Mouse (Mus musculus): ENCODE results near the gene Tmem184b. TPM values are rescaled to one million over a fixed set of nuclear protein-coding genes. Genes with fewer than 3 reads are reported as not detected.
A peak's percentile ranks its signal among the peaks of the same experiment; 100 is the strongest.

The Tmem184b gene
- total and polyA plus RNA-seq, 3 experiments: 7.1 to 42.7 (median 21.1) TPM

GRCm38 (mm10) chr15:79330521-79330920 lies 72.8 kb downstream of the Tmem184b start:
- H3K9me3 ChIP-seq (replicated peaks; ENCODE audit: low read length): no peaks in the 10 kb centered on the region
- dilution Hi-C loops (cut with MboI; ENCODE audit: extremely low pct_ligation_motif_present, extremely low pct_unique_long_range_greater_than_20kb, low sequenced_read_pairs) (no loop called here), in situ Hi-C loops (cut with MboI; ENCODE audit: low pct_ligation_motif_present, low pct_unique_long_range_greater_than_20kb, low sequenced_read_pairs) (loop anchor here (25.0 kb wide), 1 partner anchor 418 kb away; the partner anchor contains the start of gene Pdxp)
- H3K9ac ChIP-seq (ENCODE audit: insufficient read depth, low read depth): no peak overlapping the region
- H3K36me3 ChIP-seq (replicated peaks in 1 of 2; ENCODE audit: control insufficient read depth in 1 of 2, insufficient read depth in 1 of 2, low read length in 1 of 2): no peaks in the 10 kb centered on the region
- peak; percentile 89 for DNase-seq (ENCODE audit: extremely low read depth)
- H3K79me2 ChIP-seq (replicated peaks; ENCODE audit: control insufficient read depth, extremely low read depth, insufficient read depth, poor library complexity, severe bottlenecking): peaks cover 15% of the 10 kb centered on the region
- peaks cover 16 to 59% of the 10 kb centered on the region in 2 experiments for H3K4me1 ChIP-seq (ENCODE audit: control insufficient read depth in 1 of 2, insufficient read depth in 2 of 2)
- H3K4me2 ChIP-seq (ENCODE audit: insufficient read depth, low read depth, poor library complexity, severe bottlenecking): no peak overlapping the region
- no peak for TF ChIP-seq GABPA (IDR thresholded peaks at IDR 0.05; ENCODE audit: insufficient replicate concordance, low read depth, low read length)
- 0 out of 2 replicates have a peak, but pooled peaks have one; percentile 4 for TF ChIP-seq MAFK (IDR thresholded peaks at IDR 0.05; ENCODE audit: insufficient replicate concordance, low read length)
- TF ChIP-seq MYC (IDR thresholded peaks at IDR 0.05; ENCODE audit: low read depth, low read length): peak; percentile 60; the same call in 1 of the 2 replicates
- peak; percentile 73 for TF ChIP-seq POLR2A (IDR thresholded peaks at IDR 0.05; ENCODE audit: low read depth, low read length)
- peak; percentile 48; the same call in 1 of the 2 replicates for TF ChIP-seq RCOR1 (conservative IDR thresholded peaks at IDR 0.05; ENCODE audit: low read depth, low read length)
- TF ChIP-seq ETS1 (conservative IDR thresholded peaks at IDR 0.05; ENCODE audit: low read depth, low read length): peak; percentile 63
- TF ChIP-seq ZMIZ1 (IDR thresholded peaks at IDR 0.05; ENCODE audit: low read depth, low read length): no peak; the same call in none of the 2 replicates
- TF ChIP-seq POLR2AphosphoS2 (IDR thresholded peaks at IDR 0.05; ENCODE audit: low read depth, low read length): peak; percentile 72; the same call in 1 of the 2 replicates
- no peak for TF ChIP-seq CTCF (conservative IDR thresholded peaks at IDR 0.05 in 1 of 2, IDR thresholded peaks at IDR 0.05 in 1 of 2; ENCODE audit: low read depth in 2 of 2, low read length in 2 of 2)
- no peak for TF ChIP-seq JUN (IDR thresholded peaks at IDR 0.05; ENCODE audit: insufficient read depth, low read depth, low read length)
- TF ChIP-seq ZC3H11A (IDR thresholded peaks at IDR 0.05; ENCODE audit: low read depth, low read length): no peak
- peak; percentile 72 for TF ChIP-seq NELFE (IDR thresholded peaks at IDR 0.05; ENCODE audit: low read depth, low read length)
- TF ChIP-seq USF1 (IDR thresholded peaks at IDR 0.05; ENCODE audit: low read depth, low read length): no peak
- TF ChIP-seq SIN3A (IDR thresholded peaks at IDR 0.05; ENCODE audit: low read length): no peak
- peak; percentile 78; the same call in 1 of the 2 replicates for TF ChIP-seq MEF2A (IDR thresholded peaks at IDR 0.05; ENCODE audit: borderline replicate concordance, low read depth, low read length)
- TF ChIP-seq MAX (IDR thresholded peaks at IDR 0.05; ENCODE audit: low read length): 0 out of 2 replicates have a peak, but pooled peaks have one; percentile 43
- no peak for TF ChIP-seq CHD1 (IDR thresholded peaks at IDR 0.05; ENCODE audit: low read depth, low read length)
- TF ChIP-seq USF2 (conservative IDR thresholded peaks at IDR 0.05; ENCODE audit: low read depth, low read length): no peak
- TF ChIP-seq KAT2A (IDR thresholded peaks at IDR 0.05; ENCODE audit: insufficient replicate concordance, low read length): 0 out of 2 replicates have a peak, but pooled peaks have one; percentile 37
- TF ChIP-seq ZKSCAN1 (IDR thresholded peaks at IDR 0.05; ENCODE audit: borderline replicate concordance, low read depth, low read length): no peak
- TF ChIP-seq TCF12 (IDR thresholded peaks at IDR 0.05; ENCODE audit: low read depth, low read length): peak; percentile 79
- peak; percentile 73 for TF ChIP-seq ELF1 (IDR thresholded peaks at IDR 0.05; ENCODE audit: low read depth, low read length)
- no peak for TF ChIP-seq MXI1 (IDR thresholded peaks at IDR 0.05; ENCODE audit: low read depth, low read length)
- TF ChIP-seq CHD2 (IDR thresholded peaks at IDR 0.05; ENCODE audit: low read length): peak; percentile 54; the same call in 1 of the 2 replicates
- TF ChIP-seq EP300 (IDR thresholded peaks at IDR 0.05; ENCODE audit: low read length): peak; percentile 42; the same call in 1 of the 2 replicates
- no peak; the same call in 1 of the 2 replicates for TF ChIP-seq BHLHE40 (IDR thresholded peaks at IDR 0.05; ENCODE audit: low read depth, low read length)
- no peak for TF ChIP-seq PAX5 (IDR thresholded peaks at IDR 0.05; ENCODE audit: low read length)
- TF ChIP-seq TBP (conservative IDR thresholded peaks at IDR 0.05; ENCODE audit: low read depth, low read length): peak; percentile 71; the same call in 1 of the 2 replicates
- TF ChIP-seq SMC3 (IDR thresholded peaks at IDR 0.05; ENCODE audit: low read depth, low read length): no peak
- TF ChIP-seq JUND (conservative IDR thresholded peaks at IDR 0.05; ENCODE audit: low read depth, low read length): no peak; the same call in 1 of the 2 replicates
- no peak for TF ChIP-seq E2F4 (IDR thresholded peaks at IDR 0.05; ENCODE audit: insufficient replicate concordance, low read depth, low read length)
- 0 out of 2 replicates have a peak, but pooled peaks have one; percentile 0 for TF ChIP-seq ZNF384 (IDR thresholded peaks at IDR 0.05; ENCODE audit: low read depth, low read length)
- TF ChIP-seq RAD21 (IDR thresholded peaks at IDR 0.05; ENCODE audit: low read depth, low read length): no peak; the same call in 1 of the 2 replicates
- TF ChIP-seq HCFC1 (IDR thresholded peaks at IDR 0.05; ENCODE audit: low read depth, low read length): peak; percentile 57
- TF ChIP-seq NRF1 (IDR thresholded peaks at IDR 0.05; ENCODE audit: low read depth, low read length): no peak
- TF ChIP-seq MAZ (IDR thresholded peaks at IDR 0.05; ENCODE audit: low read depth, low read length): 0 out of 2 replicates have a peak, but pooled peaks have one; percentile 37
- no peak for TF ChIP-seq UBTF (IDR thresholded peaks at IDR 0.05; ENCODE audit: low read depth, low read length)
- peak; percentile 58; the same call in 1 of the 2 replicates for TF ChIP-seq IRF4 (IDR thresholded peaks at IDR 0.05; ENCODE audit: low read depth, low read length)
- H3K27me3 ChIP-seq (replicated peaks): no peaks in the 10 kb centered on the region
- peak overlapping the region; percentile 81 for H3K27ac ChIP-seq (ENCODE audit: insufficient read depth, low read depth)
- no peak overlapping the region for H3K4me3 ChIP-seq (replicated peaks in 1 of 3; ENCODE audit: low read depth in 2 of 3, low read length in 2 of 3, poor library complexity in 1 of 3)
